Mouse (Mus musculus) MEL (cell line): Measurements from ENCODE around the gene Synpo2l. TPM values are rescaled to one million over a fixed set of nuclear protein-coding genes. Genes with fewer than 3 reads are reported as not detected.

Experiments used
- DNase-seq: peaks from one replicate; pipeline ENCODE4 v3.0.0; 2011; ENCODE audit warnings: low read depth, low spot score
- H3K27ac ChIP-seq: 2 replicates; pipeline ENCODE4 v1.5.1; 2012; ENCODE audit warnings: low read depth, mild to moderate bottlenecking, control low read depth, low read length, moderate library complexity; ENCODE audit not compliant: control insufficient read depth
- H3K27me3 ChIP-seq, 2 experiments: fragments of 150-350 bp in 1 of 2; sonication (generic) in 1 of 2; 2 replicates each; pipeline ENCODE4 v1.6.1; 2012; ENCODE audit warnings: low read length in 2 of 2, mild to moderate bottlenecking in 2 of 2, improper control_type of control experiment in 1 of 2, moderate library complexity in 1 of 2; ENCODE audit not compliant: insufficient read depth in 2 of 2, control insufficient read depth in 1 of 2
- H3K36me3 ChIP-seq, 2 experiments: 2 replicates each; pipeline ENCODE4 v1.6.1; 2012 to 2014; ENCODE audit warnings: low read length in 2 of 2, improper control_type of control experiment in 1 of 2, inconsistent platforms in 1 of 2, mild to moderate bottlenecking in 1 of 2; ENCODE audit not compliant: insufficient read depth in 2 of 2, control insufficient read depth in 1 of 2
- H3K4me1 ChIP-seq, 2 experiments: fragments of 150-350 bp in 1 of 2; sonication (generic) in 1 of 2; 2 replicates each; pipeline ENCODE4 v1.6.1; 2012; ENCODE audit warnings: low read length in 2 of 2, improper control_type of control experiment in 1 of 2, mild to moderate bottlenecking in 1 of 2; ENCODE audit not compliant: insufficient read depth in 2 of 2, control insufficient read depth in 1 of 2
- H3K4me3 ChIP-seq, 2 experiments: fragments of 150-350 bp in 1 of 2; sonication (generic) in 1 of 2; 2 replicates each; pipeline ENCODE4 v1.5.1; 2012; ENCODE audit warnings: low read depth in 2 of 2, low read length in 2 of 2, mild to moderate bottlenecking in 2 of 2, moderate library complexity in 2 of 2, control low read depth in 1 of 2, improper control_type of control experiment in 1 of 2; ENCODE audit not compliant: control insufficient read depth in 1 of 2, insufficient read depth in 1 of 2
- H3K79me2 ChIP-seq: 2 replicates; pipeline ENCODE4 v1.6.1; 2012; ENCODE audit warnings: mild to moderate bottlenecking, low read length, moderate library complexity; ENCODE audit not compliant: control insufficient read depth, poor library complexity, insufficient read depth
- H3K9ac ChIP-seq: 2 replicates; pipeline ENCODE4 v1.6.1; 2012; ENCODE audit warnings: low read depth, mild to moderate bottlenecking, control low read depth, low read length, moderate library complexity; ENCODE audit not compliant: control insufficient read depth, poor library complexity, severe bottlenecking
- H3K9me3 ChIP-seq: fragments of 150-350 bp; sonication (generic); replicated peaks from 2 replicates; pipeline ENCODE4 v1.6.1; 2012; ENCODE audit warnings: mild to moderate bottlenecking, low read length, improper control_type of control experiment, moderate library complexity; ENCODE audit not compliant: insufficient read depth
- BHLHE40 ChIP-seq: IDR thresholded peaks from 2 replicates; pipeline ENCODE4 v1.6.1; 2012; ENCODE audit warnings: low read depth, mild to moderate bottlenecking, inconsistent platforms, low read length, improper control_type of control experiment, borderline replicate concordance
- CHD1 ChIP-seq: IDR thresholded peaks from 2 replicates; pipeline ENCODE4 v1.6.1; 2012; ENCODE audit warnings: low read depth, mild to moderate bottlenecking, inconsistent platforms, low read length, improper control_type of control experiment
- CHD2 ChIP-seq: IDR thresholded peaks from 2 replicates; pipeline ENCODE4 v1.6.1; 2011; ENCODE audit warnings: low read length, improper control_type of control experiment
- CTCF ChIP-seq, 3 experiments: IDR thresholded peaks in 2 of 3; conservative IDR thresholded peaks in 1 of 3; 2 replicates each; pipeline ENCODE4 v1.5.1; 2011 to 2012; ENCODE audit warnings: low read length in 3 of 3, low read depth in 2 of 3, mild to moderate bottlenecking in 2 of 3, improper control_type of control experiment in 1 of 3, inconsistent platforms in 1 of 3, mixed read lengths in 1 of 3, moderate library complexity in 1 of 3; ENCODE audit not compliant: control insufficient read depth in 1 of 3, insufficient read depth in 1 of 3, poor library complexity in 1 of 3, severe bottlenecking in 1 of 3
- E2F4 ChIP-seq: IDR thresholded peaks from 2 replicates; pipeline ENCODE4 v1.6.1; 2011; ENCODE audit warnings: low read depth, low read length, improper control_type of control experiment, borderline replicate concordance
- ELF1 ChIP-seq: IDR thresholded peaks from 2 replicates; pipeline ENCODE4 v1.6.1; 2014; ENCODE audit warnings: low read depth, mild to moderate bottlenecking, inconsistent platforms, low read length, improper control_type of control experiment, moderate library complexity
- EP300 ChIP-seq, 2 experiments: IDR thresholded peaks; 2 replicates each; pipeline ENCODE4 v1.6.1; 2011; ENCODE audit warnings: improper control_type of control experiment in 2 of 2, low read length in 2 of 2, low read depth in 1 of 2, mild to moderate bottlenecking in 1 of 2
- ETS1 ChIP-seq: IDR thresholded peaks from 2 replicates; pipeline ENCODE4 v1.6.1; 2012; ENCODE audit warnings: low read depth, mild to moderate bottlenecking, inconsistent platforms, low read length, improper control_type of control experiment, moderate library complexity
- GABPA ChIP-seq: IDR thresholded peaks from 2 replicates; pipeline ENCODE4 v1.6.1; 2012; ENCODE audit warnings: low read depth, mild to moderate bottlenecking, inconsistent platforms, low read length, improper control_type of control experiment, moderate library complexity
- JUND ChIP-seq: IDR thresholded peaks from 2 replicates; pipeline ENCODE4 v1.6.1; 2011; ENCODE audit warnings: low read depth, mild to moderate bottlenecking, improper control_type of control experiment, low read length
- KAT2A ChIP-seq: conservative IDR thresholded peaks from 2 replicates; pipeline ENCODE4 v1.6.1; 2012; ENCODE audit warnings: low read depth, low read length, improper control_type of control experiment, inconsistent platforms
- MAX ChIP-seq: IDR thresholded peaks from 2 replicates; pipeline ENCODE4 v1.6.1; 2011; ENCODE audit warnings: low read length, improper control_type of control experiment
- MAZ ChIP-seq: IDR thresholded peaks from 2 replicates; pipeline ENCODE4 v1.6.1; 2012; ENCODE audit warnings: low read depth, mild to moderate bottlenecking, inconsistent platforms, low read length, improper control_type of control experiment
- MXI1 ChIP-seq: IDR thresholded peaks from 2 replicates; pipeline ENCODE4 v1.6.1; 2011; ENCODE audit warnings: mild to moderate bottlenecking, low read depth, low read length, improper control_type of control experiment
- MYC ChIP-seq: IDR thresholded peaks from 2 replicates; pipeline ENCODE4 v1.6.1; 2011; ENCODE audit warnings: low read depth, mild to moderate bottlenecking, low read length, improper control_type of control experiment, moderate library complexity
- NELFE ChIP-seq: IDR thresholded peaks from 2 replicates; pipeline ENCODE4 v1.6.1; 2011; ENCODE audit warnings: low read depth, low read length, improper control_type of control experiment
- POLR2AphosphoS2 ChIP-seq: IDR thresholded peaks from 2 replicates; pipeline ENCODE4 v1.6.1; 2011; ENCODE audit warnings: low read length, improper control_type of control experiment
- RAD21 ChIP-seq: IDR thresholded peaks from 2 replicates; pipeline ENCODE4 v1.6.1; 2011; ENCODE audit warnings: mild to moderate bottlenecking, low read depth, low read length, improper control_type of control experiment
- TAL1 ChIP-seq: IDR thresholded peaks from 2 replicates; pipeline ENCODE4 v1.6.1; 2012; ENCODE audit warnings: mild to moderate bottlenecking, inconsistent platforms, low read length, moderate library complexity, mixed read lengths
- UBTF ChIP-seq: IDR thresholded peaks from 2 replicates; pipeline ENCODE4 v1.6.1; 2012; ENCODE audit warnings: low read depth, mild to moderate bottlenecking, inconsistent platforms, low read length, improper control_type of control experiment, moderate library complexity, borderline replicate concordance; ENCODE audit not compliant: insufficient read depth
- USF1 ChIP-seq: IDR thresholded peaks from 2 replicates; pipeline ENCODE4 v1.6.1; 2014; ENCODE audit warnings: low read depth, mild to moderate bottlenecking, inconsistent platforms, low read length, improper control_type of control experiment, moderate library complexity
- USF2 ChIP-seq, 2 experiments: IDR thresholded peaks; 2 replicates each; pipeline ENCODE4 v1.6.1; 2011 to 2012; ENCODE audit warnings: improper control_type of control experiment in 2 of 2, low read length in 2 of 2, borderline replicate concordance in 1 of 2, inconsistent platforms in 1 of 2, low read depth in 1 of 2, mild to moderate bottlenecking in 1 of 2; ENCODE audit not compliant: insufficient read depth in 1 of 2
- ZC3H11A ChIP-seq: IDR thresholded peaks from 2 replicates; pipeline ENCODE4 v1.6.1; 2012; ENCODE audit warnings: low read depth, mild to moderate bottlenecking, inconsistent platforms, low read length, improper control_type of control experiment
- ZKSCAN1 ChIP-seq: IDR thresholded peaks from 2 replicates; pipeline ENCODE4 v1.6.1; 2012; ENCODE audit warnings: low read depth, mild to moderate bottlenecking, inconsistent platforms, low read length, improper control_type of control experiment, moderate library complexity
- polyA plus RNA-seq, 2 experiments: library from polyadenylated mRNA; stranded (reverse) in 1 of 2; unstranded in 1 of 2; fragments of >175 nt in 1 of 2; fragments of >200 nt in 1 of 2; gene quantifications; 2 replicates each; pipeline versions ENCODE4 v1.2.1 to v1.2.4; 2012; ENCODE audit warnings: low replicate concordance in 2 of 2, low read depth in 1 of 2; ENCODE audit not compliant: insufficient read length in 2 of 2, insufficient read depth in 1 of 2, missing spikeins in 1 of 2
- total RNA-seq: library from RNA; depleted of rRNA; stranded (reverse); fragments of 300-350 nt; gene quantifications from 2 replicates; pipeline ENCODE4 v1.2.3, GENCODE M21; 2012

Gene Synpo2l
- total and polyA plus RNA-seq, 3 experiments: 0.04 to 0.06 TPM; not detected in 1

DNA sequence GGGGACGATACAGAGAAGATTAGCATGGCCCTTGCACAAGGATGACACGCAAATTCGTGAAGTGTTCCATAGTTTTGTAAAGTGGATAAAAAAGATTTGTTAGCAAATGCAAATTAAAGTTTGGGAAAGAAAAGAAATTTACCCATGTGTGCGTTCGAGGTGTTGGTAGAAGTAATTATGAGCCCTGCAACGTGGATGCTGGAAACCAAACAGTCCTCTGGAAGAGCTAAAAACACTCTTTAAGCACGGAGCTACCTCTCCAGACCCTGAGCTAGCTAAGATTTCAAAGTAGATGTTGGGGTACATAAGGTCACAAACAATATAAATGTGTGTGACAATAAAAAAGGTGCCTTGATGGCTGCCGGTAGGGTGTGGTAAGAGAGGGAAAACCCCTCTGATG lies 33.4 kb upstream of the Synpo2l start:
- Histone ChIP-seq H3K9ac (peak overlapping the region; percentile 93), H3K4me3 (peak overlapping the region; percentile 53 to 73), H3K4me1 (peaks cover 20 to 28% of the 10 kb centered on the region in 2 experiments), H3K27ac (no peak overlapping the region; the same call in 1 of the 2 replicates), H3K9me3 (no peaks in the 10 kb centered on the region), H3K36me3 (peaks cover 0 to 53% of the 10 kb centered on the region in 2 experiments; a peak in 3 of 4 replicates), H3K27me3 (no peaks in the 10 kb centered on the region), H3K79me2 (peaks cover 46% of the 10 kb centered on the region)
- no peak for DNase-seq
- TF ChIP-seq ZC3H11A (no peak), MAX (no peak), MAZ (no peak), UBTF (no peak), NELFE (no peak), MXI1 (0 out of 2 replicates have a peak, but pooled peaks have one; percentile 29)

DNA sequence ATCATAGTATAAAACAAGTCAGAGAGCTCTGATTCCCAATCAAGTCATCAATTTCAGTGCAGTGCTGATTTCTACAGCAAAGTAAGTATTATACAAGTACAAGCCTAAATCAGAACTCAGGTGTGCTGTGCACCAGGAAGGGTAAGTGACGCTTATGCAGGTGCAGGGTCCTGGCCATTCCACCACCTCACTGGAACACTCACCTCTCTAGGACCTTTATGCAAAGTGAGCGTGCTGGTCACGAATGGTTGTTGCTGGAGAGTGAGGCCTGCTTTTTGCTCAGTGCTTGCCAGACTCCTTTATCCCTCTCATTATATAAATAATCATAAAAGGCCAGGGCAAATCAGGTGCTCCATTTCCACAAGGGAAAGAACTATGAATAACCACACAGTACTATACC lies 32.2 kb upstream of the Synpo2l start:
- no peak for DNase-seq
- no peak overlapping the region for H3K4me3 ChIP-seq
- peaks cover 2 to 52% of the 10 kb centered on the region in 2 experiments; a peak in 3 of 4 replicates for H3K36me3 ChIP-seq
- H3K9ac ChIP-seq: no peak overlapping the region
- H3K27me3 ChIP-seq: no peaks in the 10 kb centered on the region
- peaks cover 55% of the 10 kb centered on the region for H3K79me2 ChIP-seq
- H3K9me3 ChIP-seq: no peaks in the 10 kb centered on the region
- TF ChIP-seq KAT2A: no peak
- no peak for TF ChIP-seq MAX
- TF ChIP-seq CTCF (IDR thresholded peaks at IDR 0.05 in 2 of 3, conservative IDR thresholded peaks at IDR 0.05 in 1 of 3; ENCODE audit: control insufficient read depth in 1 of 3, insufficient read depth in 1 of 3, low read depth in 2 of 3, low read length in 3 of 3, poor library complexity in 1 of 3, severe bottlenecking in 1 of 3): no peak
- no peak for TF ChIP-seq MAZ
- TF ChIP-seq EP300 (IDR thresholded peaks at IDR 0.05; ENCODE audit: low read depth in 1 of 2, low read length in 2 of 2): no peak
- no peak for TF ChIP-seq TAL1
- no peak for TF ChIP-seq BHLHE40
- TF ChIP-seq POLR2AphosphoS2: no peak
- H3K4me1 ChIP-seq: peaks cover 20 to 28% of the 10 kb centered on the region in 2 experiments
- no peak overlapping the region for H3K27ac ChIP-seq

- Histone ChIP-seq H3K79me2 (peaks cover 54% of the 10 kb centered on the region), H3K27ac (peak overlapping the region; percentile 69), H3K9ac (no peak overlapping the region), H3K27me3 (no peaks in the 10 kb centered on the region), H3K9me3 (no peaks in the 10 kb centered on the region), H3K36me3 (peaks cover 11 to 48% of the 10 kb centered on the region in 2 experiments), H3K4me1 (peaks cover 20 to 26% of the 10 kb centered on the region in 2 experiments), H3K4me3 (no peak overlapping the region)
- DNase-seq: peak; percentile 86
- peak; percentile 38; the same call in 1 of the 2 replicates for TF ChIP-seq ELF1
- TF ChIP-seq USF1: no peak
- TF ChIP-seq JUND: no peak
- TF ChIP-seq ETS1: peak; percentile 95
- no peak for TF ChIP-seq KAT2A
- 0 out of 2 replicates have a peak, but pooled peaks have one; percentile 31 for TF ChIP-seq E2F4
- TF ChIP-seq UBTF: no peak
- no peak for TF ChIP-seq CTCF (IDR thresholded peaks at IDR 0.05 in 2 of 3, conservative IDR thresholded peaks at IDR 0.05 in 1 of 3; ENCODE audit: control insufficient read depth in 1 of 3, insufficient read depth in 1 of 3, low read depth in 2 of 3, low read length in 3 of 3, poor library complexity in 1 of 3, severe bottlenecking in 1 of 3)
- TF ChIP-seq TAL1: peak; percentile 65
- no peak for TF ChIP-seq ZKSCAN1
- TF ChIP-seq CHD1: no peak
- TF ChIP-seq GABPA: no peak
- no peak for TF ChIP-seq ZC3H11A
- peak; percentile 77 for TF ChIP-seq MXI1
- TF ChIP-seq USF2 (IDR thresholded peaks at IDR 0.05; ENCODE audit: borderline replicate concordance in 1 of 2, insufficient read depth in 1 of 2, low read depth in 1 of 2, low read length in 2 of 2): no peak
- TF ChIP-seq RAD21: no peak
- TF ChIP-seq CHD2: no peak
- peak; percentile 69; the same call in 1 of the 2 replicates for TF ChIP-seq MYC
Measured at GRCm38 (mm10) chr14:20698515-20698914, 30.4 kb upstream of the Synpo2l start.
